Mouse (Mus musculus) heart, adult 2 months (tissue): Measurements from ENCODE around the gene Ntrk2.

Experiments used
- CTCF ChIP-seq: fragments of 200-600 bp; IDR thresholded peaks from 2 replicates; pipeline ENCODE4 v1.8.1; 2022; ENCODE audit warnings: antibody characterized with exemption, mild to moderate bottlenecking, moderate library complexity
- POLR2A ChIP-seq: fragments of 200-500 bp; IDR thresholded peaks from 2 replicates; pipeline ENCODE4 v1.6.1; 2011; ENCODE audit warnings: mild to moderate bottlenecking, low read depth, low read length, control low read depth; ENCODE audit not compliant: insufficient read depth

GRCm38 (mm10) chr13:58924486-58924885, 118.1 kb downstream of the Ntrk2 start:
- TF ChIP-seq POLR2A (no peak), CTCF (no peak)
